Mouse (Mus musculus): ENCODE data around the gene Smchd1. TPM values are rescaled to one million over a fixed set of nuclear protein-coding genes. Genes with fewer than 3 reads are reported as not detected.

Gene Smchd1
- 87.7 and 90.1 TPM in 2 replicates for polyA plus RNA-seq (2016; fragmentation: Nextera tagmentation; extraction: Ambion mirVana)

GRCm38 (mm10) chr17:71474762-71475704 lies at the start of gene Smchd1:
Gene Smchd1 (minus strand): TSS chr17:71475343.
- H3K9me3 ChIP-seq, result no peaks in the 10 kb centered on the region
- under 1% methylated on average over 108 of the region's 109 CpGs for WGBS

DNA sequence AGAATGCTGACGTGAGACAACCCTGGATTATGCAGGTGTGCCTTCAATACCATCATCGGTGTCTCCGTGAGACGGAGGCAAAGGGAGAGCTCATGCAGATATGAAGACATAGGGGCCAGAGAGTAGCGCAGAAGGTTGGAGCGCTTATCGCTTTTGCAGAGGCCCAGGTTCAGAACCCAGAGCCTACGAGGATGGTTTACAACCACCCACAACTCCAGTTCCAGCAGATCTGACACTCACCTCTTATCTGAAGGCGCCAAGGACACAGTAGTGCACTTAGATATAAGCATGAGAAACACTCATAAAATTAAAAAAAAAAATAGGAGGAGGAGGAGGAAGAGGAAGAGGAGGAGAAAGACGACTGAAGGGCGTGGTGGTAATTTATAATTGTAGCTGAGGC lies 35.2 kb upstream of the Smchd1 start:
- WGBS, result 96% methylated on average over 11 of the region's 11 CpGs
- H3K4me3 ChIP-seq, result no peak overlapping the region
- H3K4me1 ChIP-seq, result no peaks in the 10 kb centered on the region
- no peak for DNase-seq (ENCODE audit: low spot score)
- H3K36me3 ChIP-seq (replicated peaks), result peaks cover 99% of the 10 kb centered on the region
- H3K27me3 ChIP-seq (replicated peaks; ENCODE audit: low read depth, poor library complexity, severe bottlenecking), result no peaks in the 10 kb centered on the region
- H3K27ac ChIP-seq (replicated peaks), result no peak overlapping the region
- H3K9me3 ChIP-seq, result no peaks in the 10 kb centered on the region

More at GRCm38 (mm10) chr17:71474762-71475704, at the start of gene Smchd1:
- H3K4me3 ChIP-seq, result peak within 1 kb of the TSS; percentile 77
- peak; percentile 98 for DNase-seq (ENCODE audit: low spot score)
- H3K27ac ChIP-seq (replicated peaks), result peak within 1 kb of the TSS; percentile 97
- no peaks in the 10 kb centered on the region for H3K36me3 ChIP-seq (replicated peaks)
- H3K4me1 ChIP-seq, result peaks cover 22% of the 10 kb centered on the region
- no peaks in the 10 kb centered on the region for H3K27me3 ChIP-seq (replicated peaks; ENCODE audit: low read depth, poor library complexity, severe bottlenecking)

DNA sequence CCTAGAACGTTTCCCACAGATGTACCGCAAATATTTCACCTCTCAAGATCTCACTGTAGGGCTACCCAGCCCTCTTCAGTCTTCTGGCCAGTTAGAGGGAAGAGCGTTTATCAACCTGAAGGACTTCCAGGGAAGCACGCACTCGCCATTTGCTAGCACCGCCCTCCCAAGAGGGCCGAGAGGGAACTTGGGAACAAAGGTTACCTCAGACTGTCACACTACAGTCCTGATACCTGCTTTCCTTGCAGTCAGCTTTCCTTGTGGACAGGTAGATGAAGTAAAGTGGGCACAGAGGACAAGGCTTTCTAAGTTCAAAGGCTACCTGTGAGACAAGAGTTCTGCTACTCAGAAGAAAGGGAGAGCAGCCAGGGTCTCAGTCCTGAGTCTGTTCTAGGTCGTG lies 31.7 kb upstream of the Smchd1 start:
- 90% methylated on average over 8 of the region's 8 CpGs for WGBS
- Histone ChIP-seq H3K4me1 (no peaks in the 10 kb centered on the region), H3K4me3 (no peak overlapping the region), H3K9me3 (no peaks in the 10 kb centered on the region), H3K27me3 (replicated peaks; ENCODE audit: low read depth, poor library complexity, severe bottlenecking) (no peaks in the 10 kb centered on the region), H3K27ac (replicated peaks) (no peak overlapping the region), H3K36me3 (replicated peaks) (peaks cover 99% of the 10 kb centered on the region)
- DNase-seq (ENCODE audit: low spot score), result no peak

GRCm38 (mm10) chr17:71495784-71496183 lies 20.6 kb upstream of the Smchd1 start:
- H3K9me3 ChIP-seq, result no peaks in the 10 kb centered on the region
- 93% methylated on average over 4 of the region's 4 CpGs for WGBS
- 0 out of 2 replicates have a peak, but pooled peaks cover 4% of the 10 kb centered on the region for H3K4me1 ChIP-seq
- no peak overlapping the region for H3K4me3 ChIP-seq
- H3K36me3 ChIP-seq (replicated peaks), result peaks cover 66% of the 10 kb centered on the region
- H3K27me3 ChIP-seq (replicated peaks; ENCODE audit: low read depth, poor library complexity, severe bottlenecking), result no peaks in the 10 kb centered on the region
- H3K27ac ChIP-seq (replicated peaks), result no peak overlapping the region
- DNase-seq (ENCODE audit: low spot score), result no peak

DNA sequence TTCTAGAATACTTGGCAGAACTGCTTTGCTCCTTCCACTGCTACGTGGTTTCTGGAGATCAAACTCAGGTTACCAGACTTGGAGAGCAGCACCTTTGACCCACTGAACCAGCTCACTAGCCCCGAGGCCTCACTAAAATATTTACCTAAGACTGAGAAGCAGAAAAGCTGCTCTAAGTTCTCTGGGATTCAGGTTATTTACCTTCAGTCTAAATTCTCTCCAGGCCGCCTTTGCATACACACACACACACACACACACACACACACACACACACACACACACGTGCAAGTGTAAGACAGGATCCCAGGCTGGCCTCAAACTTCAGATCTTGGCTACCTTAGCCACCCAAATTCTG lies 16.2 kb upstream of the Smchd1 start:
- Histone ChIP-seq H3K27me3 (replicated peaks; ENCODE audit: low read depth, poor library complexity, severe bottlenecking) (no peaks in the 10 kb centered on the region), H3K27ac (replicated peaks) (no peak overlapping the region), H3K4me1 (peaks cover 8% of the 10 kb centered on the region), H3K9me3 (no peaks in the 10 kb centered on the region), H3K36me3 (replicated peaks) (peaks cover 21% of the 10 kb centered on the region), H3K4me3 (no peak overlapping the region)
- no peak for DNase-seq (ENCODE audit: low spot score)
- WGBS, result 51% methylated on average over 4 of the region's 4 CpGs

DNA sequence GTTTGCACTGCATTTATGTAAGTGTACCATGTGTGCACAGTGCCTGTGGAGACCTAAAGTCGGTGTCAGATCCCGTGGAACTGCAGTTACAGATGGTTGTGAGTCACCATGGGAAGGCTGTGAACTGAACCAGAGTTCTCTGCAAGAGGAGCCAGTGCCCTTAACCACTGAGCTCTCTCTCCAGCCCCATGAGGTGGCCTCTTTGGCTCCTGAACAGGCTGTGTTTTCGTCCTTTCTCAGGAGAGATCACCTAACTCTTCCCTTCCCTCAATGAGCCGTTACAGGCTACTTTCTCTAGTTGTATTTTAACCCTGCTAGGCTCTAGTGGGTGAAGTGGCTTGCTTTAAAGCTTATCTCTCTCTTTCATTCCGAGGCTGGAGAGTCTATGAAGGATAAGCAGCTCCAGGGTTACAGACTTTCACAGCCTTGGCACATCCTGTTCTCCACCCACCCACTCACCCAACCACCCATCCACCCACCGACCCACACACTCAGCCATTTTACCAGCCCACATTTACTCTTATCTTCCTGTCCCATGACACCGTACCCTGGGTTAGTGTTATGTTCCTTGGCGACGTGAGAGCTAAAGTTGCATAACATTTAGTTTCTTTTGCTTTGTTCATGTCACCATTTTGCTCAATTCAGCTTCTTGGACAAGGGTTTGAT lies 15.7 kb upstream of the Smchd1 start:
- Histone ChIP-seq H3K27ac (replicated peaks) (no peak overlapping the region), H3K9me3 (no peaks in the 10 kb centered on the region), H3K36me3 (replicated peaks) (peaks cover 16% of the 10 kb centered on the region), H3K4me1 (peaks cover 13% of the 10 kb centered on the region), H3K4me3 (no peak overlapping the region), H3K27me3 (replicated peaks; ENCODE audit: low read depth, poor library complexity, severe bottlenecking) (no peaks in the 10 kb centered on the region)
- 84% methylated on average over 9 of the region's 9 CpGs for WGBS
- DNase-seq (ENCODE audit: low spot score), result no peak

DNA sequence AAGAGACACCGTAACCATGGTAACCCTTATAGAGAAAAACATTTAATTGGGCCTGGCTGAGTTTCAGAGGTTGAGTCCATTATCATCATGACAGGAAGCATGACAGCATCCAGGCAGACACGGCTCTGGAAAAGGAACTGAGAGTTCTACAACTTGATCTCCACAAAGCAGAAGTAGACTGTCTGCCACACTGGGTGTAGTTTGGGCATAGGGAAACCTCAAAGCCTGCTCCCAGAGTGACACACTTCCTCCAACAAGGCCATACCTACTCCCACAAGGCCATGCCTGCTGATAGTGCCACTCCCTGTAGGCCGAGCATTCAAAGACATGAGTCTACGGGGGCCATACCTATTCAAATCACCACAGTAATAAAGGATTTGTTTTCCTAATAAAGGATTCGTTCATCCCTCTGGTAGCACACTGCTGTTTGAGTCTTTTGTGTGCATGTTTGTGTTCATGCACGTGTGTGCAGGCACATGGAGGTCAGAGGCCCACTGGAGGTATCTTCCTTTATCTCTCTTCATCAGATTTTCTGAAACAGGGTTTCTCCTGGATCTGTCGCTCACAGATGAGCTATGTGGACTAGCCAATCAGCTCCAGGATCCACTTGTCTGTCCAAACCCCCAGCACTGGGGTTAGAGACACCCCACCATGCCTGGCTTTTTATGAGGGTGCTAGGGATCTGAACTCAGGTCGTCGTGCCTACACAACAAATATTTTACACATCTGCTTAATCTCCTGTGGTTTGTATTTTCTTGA lies 14.7 kb upstream of the Smchd1 start:
- Histone ChIP-seq H3K4me1 (peaks cover 16% of the 10 kb centered on the region), H3K27me3 (replicated peaks; ENCODE audit: low read depth, poor library complexity, severe bottlenecking) (no peaks in the 10 kb centered on the region), H3K27ac (replicated peaks) (no peak overlapping the region), H3K4me3 (no peak overlapping the region), H3K36me3 (replicated peaks) (peaks cover 7% of the 10 kb centered on the region), H3K9me3 (no peaks in the 10 kb centered on the region)
- WGBS, result 86% methylated on average over 9 of the region's 9 CpGs
- DNase-seq (ENCODE audit: low spot score), result no peak

DNA sequence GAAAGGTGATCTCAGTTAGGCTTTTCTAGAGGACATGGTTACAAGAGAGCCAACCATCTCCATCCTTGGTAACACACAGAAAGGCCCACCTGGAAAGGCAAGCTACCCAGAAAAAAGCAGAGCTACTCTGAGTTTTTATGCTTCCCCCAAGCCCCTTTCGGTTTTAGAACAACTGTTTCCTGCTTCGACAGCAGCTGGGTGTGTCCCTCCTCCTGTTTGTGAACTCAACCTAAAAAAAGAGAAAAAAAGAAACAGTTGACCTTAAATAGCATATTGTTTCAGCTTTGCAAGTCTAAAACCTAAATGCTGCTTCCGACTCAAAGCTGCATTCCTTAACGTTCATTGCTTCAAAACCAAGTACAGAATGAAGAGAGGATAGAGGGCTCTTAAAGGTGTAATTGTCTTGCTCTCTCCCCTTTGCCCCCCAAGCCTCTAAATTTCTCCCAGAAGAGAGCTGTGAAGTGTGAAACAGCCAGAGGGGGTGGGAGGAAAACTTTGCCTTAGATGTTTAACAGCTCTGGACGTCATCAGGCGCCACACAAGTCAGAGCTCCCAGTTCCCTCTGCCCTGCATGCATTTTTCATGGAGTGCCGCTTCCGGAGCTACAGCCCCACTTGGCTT lies 11.2 kb upstream of the Smchd1 start:
- 0 out of 2 replicates have a peak overlapping the region, but pooled peaks have one; percentile 5 for H3K27ac ChIP-seq (replicated peaks)
- 45% methylated on average over 8 of the region's 8 CpGs for WGBS

DNA sequence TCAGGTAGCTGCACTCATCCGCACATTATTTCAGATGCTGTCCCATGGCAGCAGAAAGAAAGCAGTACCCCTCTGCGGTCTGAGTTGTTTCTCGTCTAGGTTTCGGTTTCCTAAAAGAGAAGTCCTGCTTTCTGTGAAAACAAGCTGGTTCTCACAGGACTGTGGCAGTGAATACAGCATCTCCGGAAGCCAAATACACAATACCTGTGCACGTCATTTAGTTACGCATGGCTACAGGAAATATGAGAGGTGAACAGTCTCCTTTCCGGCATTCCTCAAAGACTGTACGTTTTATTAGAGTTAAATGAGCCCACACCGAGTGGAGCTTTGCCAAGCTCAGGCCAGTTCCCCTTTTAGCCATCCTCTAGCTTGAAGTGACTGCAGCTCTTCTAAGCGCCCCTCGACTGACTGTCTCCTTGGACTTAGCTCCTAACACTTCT lies 10.7 kb upstream of the Smchd1 start:
- 71% methylated on average over 12 of the region's 12 CpGs for WGBS
- Histone ChIP-seq H3K27me3 (replicated peaks; ENCODE audit: low read depth, poor library complexity, severe bottlenecking) (no peaks in the 10 kb centered on the region), H3K36me3 (replicated peaks) (no peaks in the 10 kb centered on the region), H3K4me3 (no peak overlapping the region), H3K27ac (replicated peaks) (no peak overlapping the region; the same call in 1 of the 2 replicates), H3K9me3 (no peaks in the 10 kb centered on the region), H3K4me1 (peaks cover 13% of the 10 kb centered on the region)
- DNase-seq (ENCODE audit: low spot score), result no peak

More for the DNA sequence above, 11.2 kb upstream of the Smchd1 start:
- no peaks in the 10 kb centered on the region for H3K36me3 ChIP-seq (replicated peaks)
- no peak overlapping the region for H3K4me3 ChIP-seq
- H3K9me3 ChIP-seq, result no peaks in the 10 kb centered on the region
- H3K4me1 ChIP-seq, result peaks cover 15% of the 10 kb centered on the region
- DNase-seq (ENCODE audit: low spot score), result no peak
- H3K27me3 ChIP-seq (replicated peaks; ENCODE audit: low read depth, poor library complexity, severe bottlenecking), result no peaks in the 10 kb centered on the region

- no peaks in the 10 kb centered on the region for H3K9me3 ChIP-seq
- DNase-seq (ENCODE audit: low spot score), result no peak
- peaks cover 24% of the 10 kb centered on the region for H3K4me1 ChIP-seq
- H3K27ac ChIP-seq (replicated peaks), result no peak overlapping the region
- no peaks in the 10 kb centered on the region for H3K27me3 ChIP-seq (replicated peaks; ENCODE audit: low read depth, poor library complexity, severe bottlenecking)
- no peaks in the 10 kb centered on the region for H3K36me3 ChIP-seq (replicated peaks)
- 90% methylated on average over 5 of the region's 5 CpGs for WGBS
- H3K4me3 ChIP-seq, result no peak overlapping the region
These were observed 9.6 kb upstream of the Smchd1 start for GRCm38 (mm10) chr17:71484711-71485110.

GRCm38 (mm10) chr17:71483418-71484060 lies 8.4 kb upstream of the Smchd1 start:
- DNase-seq (ENCODE audit: low spot score), result no peak
- WGBS, result 84% methylated on average over 7 of the region's 7 CpGs
- Histone ChIP-seq H3K4me3 (no peak overlapping the region), H3K4me1 (peaks cover 24% of the 10 kb centered on the region), H3K9me3 (no peaks in the 10 kb centered on the region), H3K36me3 (replicated peaks) (no peaks in the 10 kb centered on the region), H3K27me3 (replicated peaks; ENCODE audit: low read depth, poor library complexity, severe bottlenecking) (no peaks in the 10 kb centered on the region), H3K27ac (replicated peaks) (no peak overlapping the region)
